Mouse (Mus musculus): ENCODE data around the gene Igsf11. TPM values are rescaled to one million over a fixed set of nuclear protein-coding genes. Genes with fewer than 3 reads are reported as not detected.

Igsf11 gene
- polyA plus RNA-seq, 1 experiment, result 0.01 TPM

DNA sequence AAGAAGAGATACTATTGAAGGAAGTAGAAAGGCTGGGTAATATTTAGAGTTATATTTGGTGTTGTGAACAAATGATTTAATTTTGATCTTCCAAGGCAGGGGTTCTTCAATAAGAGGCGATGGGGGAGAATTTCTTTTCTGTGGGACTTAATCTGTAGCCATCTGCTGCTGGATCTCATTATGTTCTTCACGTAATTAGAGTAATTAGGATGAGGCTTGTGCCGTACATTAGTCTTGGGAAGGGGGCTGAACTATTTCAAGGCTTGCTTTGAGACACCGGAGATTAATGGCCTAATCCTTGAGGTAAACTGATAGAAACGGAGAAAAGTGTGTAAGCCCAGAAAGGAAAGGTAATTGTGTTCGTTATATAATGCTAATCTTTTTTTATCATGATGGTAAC is 61.4 kb downstream of the Igsf11 start:
- TF ChIP-seq GATA1 (IDR thresholded peaks at IDR 0.05; ENCODE audit: low read length), result no peak

DNA sequence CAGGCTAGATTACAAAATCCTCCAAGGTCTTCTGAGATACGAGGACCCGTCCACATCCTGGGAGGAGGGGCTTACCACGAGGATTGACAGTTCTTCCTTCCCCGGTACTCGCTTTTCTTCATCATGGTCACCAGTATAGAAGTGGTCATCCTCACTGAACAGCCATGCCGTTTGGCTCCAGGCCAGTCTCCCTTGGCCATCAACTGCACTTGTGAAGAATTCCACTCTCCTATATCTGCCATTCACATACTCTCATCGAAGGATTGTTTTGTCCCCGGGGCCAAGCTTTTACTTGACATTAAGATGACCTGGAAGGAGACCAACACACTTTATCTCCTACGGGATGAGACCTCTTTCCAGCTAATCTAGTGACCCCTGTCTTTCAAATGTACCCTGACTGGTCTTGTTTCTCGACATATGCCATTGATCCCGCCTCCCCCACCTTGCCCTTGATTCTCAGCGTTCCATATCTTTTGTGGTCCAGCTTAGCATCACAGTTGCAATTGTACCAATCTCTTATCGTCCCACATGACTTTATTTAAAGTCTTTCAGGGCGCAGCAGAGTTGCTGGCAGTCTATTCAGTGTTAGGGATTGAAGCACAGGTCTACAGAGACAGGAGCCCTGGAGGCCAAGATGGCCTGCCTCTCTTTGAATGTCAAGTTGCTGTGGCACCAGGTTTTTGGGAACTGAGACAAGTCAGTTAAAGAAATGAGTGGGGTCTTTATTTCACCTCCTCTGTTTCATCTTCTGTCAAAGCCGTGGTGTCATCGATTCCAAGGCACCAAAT is 62.2 kb downstream of the Igsf11 start:
- no peak for TF ChIP-seq GATA1 (IDR thresholded peaks at IDR 0.05; ENCODE audit: low read length)

DNA sequence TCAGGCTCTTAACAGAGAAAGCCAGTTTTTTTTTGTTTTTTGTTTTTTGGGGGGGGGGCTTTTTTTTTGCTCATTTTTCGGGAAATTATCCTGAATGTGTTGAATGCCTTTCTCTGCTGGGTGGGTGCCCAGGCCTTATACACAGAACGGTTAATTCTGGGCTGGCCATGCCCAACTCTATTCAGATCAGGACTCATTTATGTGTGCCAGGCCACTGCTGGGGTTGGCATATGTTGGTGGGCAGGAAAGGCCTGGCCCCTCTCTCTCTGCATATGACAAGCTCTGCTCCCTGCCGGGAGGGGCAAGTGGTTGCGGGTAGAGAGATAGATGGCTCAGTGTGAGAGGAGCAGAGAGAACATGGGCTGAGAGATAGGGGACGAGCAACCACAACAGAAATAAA is 62.8 kb downstream of the Igsf11 start:
- no peak for TF ChIP-seq GATA1 (IDR thresholded peaks at IDR 0.05; ENCODE audit: low read length)

DNA sequence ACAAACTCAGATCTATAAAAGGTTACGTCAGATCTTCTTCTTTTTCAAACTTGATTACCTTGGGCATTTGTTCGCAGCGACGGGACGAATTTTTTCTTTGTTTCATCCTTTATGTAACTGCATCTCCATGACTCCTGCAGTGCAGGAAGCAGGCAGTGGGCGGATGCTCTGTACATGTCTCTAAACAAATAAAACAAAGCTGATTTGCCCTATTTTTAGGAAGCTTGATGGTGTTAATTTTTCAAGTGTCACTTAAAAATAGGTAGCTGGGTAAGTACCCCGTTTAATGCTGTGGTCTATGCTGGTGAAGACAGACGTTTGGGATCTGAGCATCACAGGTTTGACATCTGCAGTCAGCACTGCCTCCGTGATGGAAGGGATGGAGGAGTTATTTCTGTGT is 66.3 kb downstream of the Igsf11 start:
- no peak for TF ChIP-seq GATA1 (IDR thresholded peaks at IDR 0.05; ENCODE audit: low read length)

DNA sequence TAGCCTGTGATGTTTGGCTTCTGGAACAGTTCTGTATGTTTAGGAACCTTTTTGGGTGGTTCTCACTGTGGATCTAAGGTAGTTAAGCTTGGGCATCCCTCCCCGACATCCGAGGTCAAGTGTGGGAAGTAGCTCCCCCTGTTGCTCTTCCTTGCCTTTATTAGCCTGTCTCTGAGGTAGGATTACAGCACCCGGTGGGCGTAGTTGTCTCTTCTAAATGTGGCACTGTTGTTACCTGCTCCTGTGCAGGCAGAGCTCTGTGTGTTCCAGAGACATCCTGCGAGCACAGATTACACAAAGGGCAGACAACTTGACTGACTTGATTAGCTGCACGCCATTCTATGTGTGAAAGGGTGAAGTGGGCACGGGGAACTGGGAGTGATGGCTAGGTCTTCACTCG is 68.1 kb downstream of the Igsf11 start:
- TF ChIP-seq GATA1 (IDR thresholded peaks at IDR 0.05; ENCODE audit: low read length), result no peak

DNA sequence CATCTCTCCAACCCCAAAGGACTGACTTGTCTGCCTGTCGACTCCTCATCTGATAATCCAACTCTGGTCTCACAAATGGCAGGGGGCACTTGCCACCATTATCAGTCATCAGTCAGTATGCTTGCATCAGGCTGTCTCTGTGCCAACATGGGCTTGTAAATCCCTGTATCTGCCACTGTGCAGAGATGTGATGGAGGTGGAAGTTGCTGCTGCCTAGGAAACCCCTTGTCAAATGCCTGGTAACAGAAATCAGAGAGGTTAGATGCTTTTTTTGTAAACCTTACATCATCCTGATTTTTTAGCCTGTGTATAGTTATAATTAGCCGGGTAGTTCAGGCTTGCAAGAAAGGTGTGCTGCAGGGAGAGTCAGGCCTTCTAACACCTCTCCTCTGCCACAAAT is 69.4 kb downstream of the Igsf11 start:
- no peak for TF ChIP-seq GATA1 (IDR thresholded peaks at IDR 0.05; ENCODE audit: low read length)

DNA sequence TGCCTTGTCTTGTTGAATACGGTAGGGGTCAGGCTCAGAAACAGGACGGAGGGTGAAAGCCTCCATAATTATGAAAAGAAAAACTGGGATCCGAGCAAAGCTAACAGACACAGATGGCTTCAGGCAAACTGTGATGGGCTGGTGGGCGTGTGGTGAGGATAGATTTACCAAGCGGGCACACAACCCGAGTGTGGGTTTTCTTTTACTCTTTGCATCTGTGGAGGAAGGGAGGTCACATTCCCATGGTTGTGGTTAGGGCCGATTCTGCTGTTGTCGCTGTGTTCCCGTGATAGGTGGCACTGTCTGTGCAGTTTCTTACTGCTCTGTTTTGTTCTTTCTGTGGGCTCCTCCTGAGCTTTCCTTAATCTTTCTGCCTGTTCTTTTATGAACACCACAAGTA is 70.2 kb downstream of the Igsf11 start:
- TF ChIP-seq GATA1 (IDR thresholded peaks at IDR 0.05; ENCODE audit: low read length), result no peak

DNA sequence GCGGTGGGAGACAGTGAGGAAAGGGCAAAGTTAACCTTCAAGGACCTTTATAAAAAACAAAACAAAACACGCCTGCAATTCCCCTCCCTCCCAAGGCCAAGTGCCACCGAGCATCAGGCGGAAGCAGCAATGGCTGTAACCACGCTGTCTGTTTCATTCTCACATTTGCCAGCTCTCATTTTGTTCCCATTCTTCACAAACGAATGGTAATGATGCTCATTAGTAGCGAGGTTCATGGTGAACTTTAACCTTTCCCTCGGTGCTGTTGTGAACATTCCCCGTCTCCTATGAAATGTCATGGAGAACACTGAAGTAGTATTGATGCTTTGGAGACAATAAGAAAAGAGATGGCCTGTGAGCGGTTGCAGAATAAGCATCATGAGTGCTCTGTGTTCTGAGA is 74.6 kb downstream of the Igsf11 start:
- no peak for TF ChIP-seq GATA1 (IDR thresholded peaks at IDR 0.05; ENCODE audit: low read length)

DNA sequence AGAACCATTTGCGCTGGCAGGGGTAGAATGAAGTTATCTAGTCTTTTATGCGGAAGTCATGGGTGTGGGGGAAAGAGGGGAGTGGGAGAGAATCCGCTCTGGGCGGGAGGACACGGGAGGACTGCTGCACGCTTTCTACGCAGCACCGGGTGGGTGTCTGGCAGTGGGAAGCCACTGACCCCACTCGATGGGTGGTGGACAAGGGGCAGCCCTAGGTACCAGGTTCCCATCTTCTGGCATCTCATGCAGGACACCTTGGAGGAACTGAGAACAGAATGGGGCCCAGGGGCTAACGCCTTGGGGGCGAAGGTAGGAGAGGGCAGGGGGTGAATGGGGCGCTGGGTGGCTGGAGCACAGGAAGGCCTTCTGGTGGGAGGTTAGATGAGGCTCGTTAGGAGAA is 83.7 kb downstream of the Igsf11 start:
- TF ChIP-seq GATA1 (IDR thresholded peaks at IDR 0.05; ENCODE audit: low read length), result no peak

DNA sequence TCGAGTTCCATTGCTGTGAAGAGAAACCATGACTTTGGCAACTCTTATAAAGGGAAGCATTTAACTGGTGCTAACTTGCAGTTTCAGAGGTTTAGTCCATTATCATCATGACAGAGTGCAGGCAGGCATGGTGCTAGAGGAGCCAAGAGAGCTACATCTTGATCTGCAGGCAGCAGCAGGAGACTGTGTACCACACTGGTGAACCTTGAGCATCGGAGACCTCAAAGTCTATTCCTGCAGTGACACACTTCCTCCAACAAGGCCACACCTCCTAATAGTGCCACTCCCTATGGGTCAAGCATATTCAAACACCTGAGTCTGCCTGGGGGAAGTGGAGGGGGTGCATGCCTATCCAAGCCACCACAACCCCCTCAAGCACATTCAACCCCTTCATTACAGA is 86.1 kb downstream of the Igsf11 start:
- no peak for TF ChIP-seq GATA1 (IDR thresholded peaks at IDR 0.05; ENCODE audit: low read length)

DNA sequence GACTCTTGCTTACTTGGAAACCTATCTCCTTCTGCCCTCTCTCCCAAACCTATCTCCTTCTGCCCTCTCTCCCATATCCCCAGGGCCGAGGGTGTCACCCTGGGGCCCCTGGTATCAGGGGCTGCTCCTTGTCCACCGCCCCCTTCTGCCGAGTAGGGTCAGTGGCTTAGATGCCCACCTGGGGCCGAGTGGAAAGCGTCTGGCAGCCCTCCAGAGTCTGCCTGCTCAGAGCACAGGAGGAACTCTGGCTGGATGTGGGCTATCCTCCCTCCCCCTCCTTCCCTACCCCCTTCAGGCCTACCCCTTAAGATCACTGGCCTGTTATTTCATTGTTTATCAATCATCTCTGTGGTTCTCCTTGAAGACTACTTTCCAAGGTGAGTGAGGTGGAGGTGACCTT is 88.1 kb downstream of the Igsf11 start:
- TF ChIP-seq GATA1 (IDR thresholded peaks at IDR 0.05; ENCODE audit: low read length), result no peak

DNA sequence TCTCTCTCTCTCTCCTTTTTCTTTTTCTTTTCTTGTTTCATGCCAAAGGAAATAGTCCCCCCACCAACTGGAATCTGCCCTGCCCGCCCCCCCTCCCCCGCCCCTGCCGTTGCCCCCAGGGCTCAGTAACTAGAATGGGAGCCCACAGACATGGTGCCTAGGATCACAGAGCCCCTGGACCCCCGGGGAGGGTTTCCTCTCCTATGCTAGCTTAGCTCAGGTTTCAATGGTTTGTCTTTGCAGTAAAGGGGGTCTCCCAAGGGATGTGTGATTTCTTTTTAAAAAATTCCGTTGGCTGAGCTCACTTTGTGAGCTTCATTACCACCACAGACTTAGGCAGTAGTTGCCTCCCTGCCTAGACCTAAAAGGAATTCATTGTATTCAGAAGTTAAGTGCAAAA is 89.6 kb downstream of the Igsf11 start:
- TF ChIP-seq GATA1 (IDR thresholded peaks at IDR 0.05; ENCODE audit: low read length), result no peak

DNA sequence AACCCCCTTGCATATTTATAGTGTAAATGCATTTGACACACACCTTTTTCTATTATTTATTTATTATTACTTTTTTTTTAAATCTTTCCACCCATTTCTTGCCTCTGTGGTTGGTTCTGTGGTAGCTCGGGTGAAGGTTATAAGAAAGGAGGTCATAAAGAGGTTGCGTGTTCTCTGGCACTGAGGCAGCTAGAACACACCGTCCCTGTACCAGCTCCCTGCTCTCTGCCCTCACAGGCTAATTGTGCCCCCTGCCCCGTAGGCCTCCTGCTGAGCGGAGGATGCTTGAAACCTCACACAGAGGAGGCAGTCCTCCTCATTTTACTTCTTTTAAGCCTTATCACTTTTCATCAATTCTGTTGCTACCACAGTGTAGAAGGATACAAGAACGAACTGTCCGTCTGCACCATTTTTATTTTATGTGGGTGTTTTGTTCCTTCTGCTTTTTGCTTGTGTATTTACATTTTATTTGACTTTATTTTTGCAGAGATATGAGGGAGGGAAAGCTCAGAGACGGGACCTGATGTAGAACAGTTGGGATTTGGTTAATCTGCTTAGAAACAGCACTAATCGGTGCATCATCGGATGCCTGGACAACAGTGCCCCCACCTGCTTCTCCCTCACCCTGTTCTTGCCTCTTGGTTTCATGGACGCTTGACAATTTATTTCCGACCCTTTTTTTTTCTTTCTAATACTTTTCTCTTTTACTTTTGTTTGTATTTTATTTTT is 90.2 kb downstream of the Igsf11 start:
- no peak for TF ChIP-seq GATA1 (IDR thresholded peaks at IDR 0.05; ENCODE audit: low read length)

DNA sequence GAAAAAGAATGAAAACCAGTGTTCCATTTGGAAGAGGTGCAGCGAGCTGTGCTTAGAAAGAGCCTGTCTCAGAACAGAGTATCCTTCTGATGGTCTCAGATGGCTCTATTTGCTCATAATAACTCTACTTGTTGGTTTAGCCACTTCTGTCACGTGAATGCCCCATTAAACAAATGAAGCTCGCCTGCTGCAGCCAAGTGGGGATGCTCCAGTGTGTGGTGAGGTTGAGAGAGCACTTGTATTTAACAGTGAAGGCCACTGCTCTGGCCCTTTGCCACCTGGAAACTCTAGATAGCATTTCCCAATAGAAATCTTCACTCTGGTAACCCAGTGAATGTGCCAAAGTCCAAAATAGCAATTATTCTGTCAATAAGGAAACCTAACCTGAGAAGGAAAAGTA is 92.9 kb downstream of the Igsf11 start:
- no peak for TF ChIP-seq GATA1 (IDR thresholded peaks at IDR 0.05; ENCODE audit: low read length)

DNA sequence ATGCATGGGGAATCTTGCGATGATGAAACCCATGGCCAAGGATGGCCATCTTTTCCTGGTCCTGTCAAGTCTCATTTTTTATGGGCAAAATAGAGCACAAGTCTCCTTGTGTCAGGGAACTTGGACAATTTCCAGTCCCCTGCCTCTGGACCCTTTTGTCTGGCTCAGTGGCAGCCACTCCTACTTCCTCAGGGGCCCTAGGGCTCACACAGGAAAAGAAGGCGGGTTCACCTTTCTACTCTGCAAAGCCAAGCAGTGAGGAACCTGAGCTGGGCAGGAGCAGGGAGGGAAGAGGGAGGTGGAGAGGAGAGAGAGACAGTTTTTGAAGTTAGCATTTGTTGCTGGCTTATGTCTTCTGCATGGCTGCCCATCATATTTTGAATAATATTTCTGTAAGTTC is 93.9 kb downstream of the Igsf11 start:
- TF ChIP-seq GATA1 (IDR thresholded peaks at IDR 0.05; ENCODE audit: low read length), result no peak

DNA sequence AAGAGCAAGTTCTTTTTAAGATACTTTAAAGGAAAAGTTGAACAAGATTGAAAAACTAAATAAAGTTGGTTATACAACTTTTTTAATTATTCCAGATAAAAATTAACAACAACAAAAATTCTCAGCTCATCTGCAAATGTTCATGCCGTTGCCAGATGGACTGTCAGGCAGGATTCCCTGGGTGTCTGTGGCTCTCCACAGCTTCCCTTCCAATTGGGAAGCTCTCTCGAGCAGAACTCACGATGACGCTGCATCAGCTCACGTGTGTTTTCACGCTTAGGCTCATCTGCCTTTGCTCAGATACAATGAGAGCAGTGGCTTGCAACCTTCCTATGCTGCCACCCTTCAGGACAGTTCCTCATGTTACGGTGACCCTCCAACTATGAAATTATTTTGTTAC is 101.2 kb downstream of the Igsf11 start:
- TF ChIP-seq GATA1 (IDR thresholded peaks at IDR 0.05; ENCODE audit: low read length), result no peak
